Comparison of ENCODE assay signal across 15 mouse cellular contexts in genomic region chr10:58388648-58389047, GRCm38 (mm10). TPM values are rescaled to one million over a fixed set of nuclear protein-coding genes. Genes with fewer than 3 reads are reported as not detected.
DNase-seq lines count a peak whose midpoint lies in the region; ATAC-seq and TF ChIP-seq lines count a peak whose summit lies in the region.
"Had no signal": no experiment of that assay in that cellular context is flagged by ENCODE, and none has a peak within 500 bp of the region (broad histone marks: within the 10 kb centered on the region; RNA-seq: fewer than 3 reads in every experiment).

No protein-coding gene starts in this region.

- no peak overlapping the region for H3K4me3 ChIP-seq in kidney, postnatal 0 days (replicated peaks; ENCODE audit: low read depth, low read length)
- no peak overlapping the region for H3K4me3 ChIP-seq in midbrain, embryonic 11.5 days (ENCODE audit: low read depth, low read length)
- H3K4me3 ChIP-seq in midbrain, embryonic 10.5 days, result no peak overlapping the region
- H3K4me3 ChIP-seq in stomach, postnatal 0 days (ENCODE audit: low read depth, low read length), result no peak overlapping the region
- H3K4me3 ChIP-seq: embryonic facial prominence, embryonic 10.5 days; kidney, embryonic 15.5 days; limb, embryonic 12.5 days; midbrain, embryonic 15.5 days had no signal

- H3K4me2 ChIP-seq in kidney, postnatal 0 days (ENCODE audit: low read length), result no peak overlapping the region
- H3K4me2 ChIP-seq in midbrain, embryonic 11.5 days, result no peak overlapping the region
- no peak overlapping the region for H3K4me2 ChIP-seq in stomach, postnatal 0 days (replicated peaks; ENCODE audit: low read depth)
- H3K4me2 ChIP-seq: kidney, embryonic 15.5 days; limb, embryonic 12.5 days; midbrain, embryonic 15.5 days had no signal

- ATAC-seq in kidney, postnatal 0 days (replicated peaks; ENCODE audit: low FRiP score, low read depth), result no peak
- ATAC-seq in midbrain, embryonic 11.5 days (ENCODE audit: low FRiP score), result no peak
- no peak for ATAC-seq in stomach, postnatal 0 days (ENCODE audit: low FRiP score, low TSS enrichment)
- ATAC-seq: forebrain, embryonic 14.5 days; midbrain, embryonic 15.5 days had no signal

- no peak overlapping the region for H3K9ac ChIP-seq in kidney, postnatal 0 days (ENCODE audit: low read depth, low read length)
- H3K9ac ChIP-seq in midbrain, embryonic 11.5 days (ENCODE audit: low read length), result no peak overlapping the region
- no peak overlapping the region for H3K9ac ChIP-seq in stomach, postnatal 0 days (ENCODE audit: low read length)
- H3K9ac ChIP-seq: kidney, embryonic 15.5 days; limb, embryonic 12.5 days; midbrain, embryonic 15.5 days had no signal

- WGBS in kidney, postnatal 0 days, result 84% methylated on average over 3 of the region's 3 CpGs
- WGBS in midbrain, embryonic 11.5 days, result 79% methylated on average over 3 of the region's 3 CpGs
- WGBS in midbrain, embryonic 10.5 days, result 86% methylated on average over 3 of the region's 3 CpGs
- WGBS in stomach, postnatal 0 days, result 84% methylated on average over 3 of the region's 3 CpGs

- H3K27ac ChIP-seq in kidney, postnatal 0 days, result no peak overlapping the region
- H3K27ac ChIP-seq in midbrain, embryonic 11.5 days (ENCODE audit: low read depth, low read length), result no peak overlapping the region
- no peak overlapping the region for H3K27ac ChIP-seq in midbrain, embryonic 10.5 days (replicated peaks)
- H3K27ac ChIP-seq in stomach, postnatal 0 days (replicated peaks), result no peak overlapping the region
- H3K27ac ChIP-seq: embryonic facial prominence, embryonic 10.5 days; kidney, embryonic 15.5 days; limb, embryonic 12.5 days; midbrain, embryonic 15.5 days had no signal

- H3K9me3 ChIP-seq in kidney, postnatal 0 days (replicated peaks; ENCODE audit: low read length), result no peaks in the 10 kb centered on the region
- no peaks in the 10 kb centered on the region for H3K9me3 ChIP-seq in midbrain, embryonic 11.5 days (ENCODE audit: control insufficient read depth, low read length)
- H3K9me3 ChIP-seq in midbrain, embryonic 10.5 days (replicated peaks), result no peaks in the 10 kb centered on the region
- no peaks in the 10 kb centered on the region for H3K9me3 ChIP-seq in stomach, postnatal 0 days (ENCODE audit: control insufficient read depth, low read length)
- H3K9me3 ChIP-seq: embryonic facial prominence, embryonic 10.5 days; kidney, embryonic 15.5 days; limb, embryonic 12.5 days; midbrain, embryonic 15.5 days had no signal

- no peaks in the 10 kb centered on the region for H3K27me3 ChIP-seq in kidney, postnatal 0 days (ENCODE audit: insufficient read depth, low read length)
- no peaks in the 10 kb centered on the region for H3K27me3 ChIP-seq in midbrain, embryonic 11.5 days (ENCODE audit: control insufficient read depth, insufficient read depth, low read length)
- H3K27me3 ChIP-seq in midbrain, embryonic 10.5 days (ENCODE audit: low read depth, poor library complexity, severe bottlenecking), result no peaks in the 10 kb centered on the region
- no peaks in the 10 kb centered on the region for H3K27me3 ChIP-seq in stomach, postnatal 0 days (ENCODE audit: control insufficient read depth, insufficient read depth, low read length)
- H3K27me3 ChIP-seq: kidney, embryonic 15.5 days; limb, embryonic 12.5 days; midbrain, embryonic 15.5 days had no signal

- no peaks in the 10 kb centered on the region; the same call in 1 of the 2 replicates for H3K4me1 ChIP-seq in kidney, postnatal 0 days (replicated peaks; ENCODE audit: insufficient read depth, low read length)
- H3K4me1 ChIP-seq in midbrain, embryonic 11.5 days (ENCODE audit: control insufficient read depth, insufficient read depth, low read length), result no peaks in the 10 kb centered on the region
- no peaks in the 10 kb centered on the region; the same call in 1 of the 2 replicates for H3K4me1 ChIP-seq in midbrain, embryonic 10.5 days
- H3K4me1 ChIP-seq in stomach, postnatal 0 days (replicated peaks; ENCODE audit: control insufficient read depth, insufficient read depth), result 0 out of 2 replicates have a peak, but pooled peaks cover 5% of the 10 kb centered on the region
- H3K4me1 ChIP-seq: limb, embryonic 12.5 days had no signal

- DNase-seq in kidney, postnatal 0 days (ENCODE audit: low spot score), result no peak
- no peak for DNase-seq in kidney, adult 11 months
- peak; percentile 77 for DNase-seq in midbrain, embryonic 11.5 days (ENCODE audit: low spot score, missing footprints)
- no peak for DNase-seq in midbrain, embryonic 10.5 days (ENCODE audit: low spot score)
- peak; percentile 23 for DNase-seq in R1 (ENCODE audit: low read depth, low spot score)
- no peak for DNase-seq in stomach, postnatal 0 days (ENCODE audit: low spot score)
- DNase-seq in retina, embryonic 14.5 days (ENCODE audit: low spot score), result no peak
- DNase-seq: retina, postnatal 1 day; right cerebral cortex, postnatal 4 days; thymus, postnatal 25 days had no signal

- no peak for TF ChIP-seq EP300 in stomach, postnatal 0 days (optimal IDR thresholded peaks at IDR 0.05)

- no peaks in the 10 kb centered on the region for H3K36me3 ChIP-seq in kidney, postnatal 0 days (ENCODE audit: insufficient read depth, low read length)
- H3K36me3 ChIP-seq in midbrain, embryonic 11.5 days (ENCODE audit: control insufficient read depth, insufficient read depth, low read length), result no peaks in the 10 kb centered on the region
- no peaks in the 10 kb centered on the region for H3K36me3 ChIP-seq in midbrain, embryonic 10.5 days
- no peaks in the 10 kb centered on the region for H3K36me3 ChIP-seq in stomach, postnatal 0 days (ENCODE audit: control insufficient read depth, insufficient read depth, low read length)
- H3K36me3 ChIP-seq: embryonic facial prominence, embryonic 10.5 days; kidney, embryonic 15.5 days; limb, embryonic 12.5 days; midbrain, embryonic 15.5 days had no signal

- TF ChIP-seq CTCF in kidney, postnatal 0 days (IDR thresholded peaks at IDR 0.05; ENCODE audit: low read depth), result peak; percentile 25; the same call in 1 of the 2 replicates
- TF ChIP-seq CTCF in stomach, postnatal 0 days (IDR thresholded peaks at IDR 0.05; ENCODE audit: low read depth), result peak; percentile 47

RNA-seq across cellular contexts. Expression of gene Ranbp2, which starts 58.1 kb away (rescaled TPM):
- polyA plus RNA-seq in kidney, postnatal 0 days (2015; fragmentation: Nextera tagmentation; extraction: Ambion mirVana), result 16.0 and 16.4 TPM in 2 replicates
- polyA plus RNA-seq in midbrain, embryonic 11.5 days (2014; fragmentation: Nextera tagmentation; extraction: Ambion mirVana), result 29.1 and 33.8 TPM in 2 replicates
- polyA plus RNA-seq in midbrain, embryonic 10.5 days (2016; fragmentation: Nextera tagmentation; extraction: Ambion mirVana), result 23.9 and 27.2 TPM in 2 replicates
- polyA plus RNA-seq in stomach, postnatal 0 days (2015; fragmentation: Nextera tagmentation; extraction: Ambion mirVana), result 8.9 and 9.0 TPM in 2 replicates

Comparison
In these comparisons a context has a peak if more than half of its experiments do, and no peak if none do; other contexts are left out.
1. DNase-seq: peak in midbrain, embryonic 11.5 days (single experiment) and R1 (single experiment); none in kidney, postnatal 0 days (single experiment), kidney, adult 11 months (single experiment), midbrain, embryonic 10.5 days (single experiment), stomach, postnatal 0 days (single experiment) and retina, embryonic 14.5 days (single experiment).